Mouse (Mus musculus) erythroblast, adult 5-6 weeks (primary cell): Measurements from ENCODE around the gene Pdcd1lg2. TPM values are rescaled to one million over a fixed set of nuclear protein-coding genes. Genes with fewer than 3 reads are reported as not detected.
"Not testable (repeated sequence)": the region's sequence is repeated elsewhere in the genome, so short reads cannot be mapped to it uniquely, and the experiment has no call there.

ENCODE experiments used
- ATAC-seq: replicated peaks from 2 replicates; pipeline ENCODE4 v1.8.0; 2016; ENCODE audit warnings: moderate number of reproducible peaks, mild to moderate bottlenecking, moderate TSS enrichment, inconsistent platforms; ENCODE audit not compliant: poor library complexity, low FRiP score, severe bottlenecking
- total RNA-seq, 2 experiments: library from RNA; stranded (forward) in 1 of 2; stranded (reverse) in 1 of 2; fragments of 150-400 nt in 1 of 2; fragments of 200-764, 138-1000 nt in 1 of 2; gene quantifications; 2 replicates each; pipeline versions ENCODE4 v1.2.3 to v1.2.4; 2015 to 2017; ENCODE audit warnings: low replicate concordance in 2 of 2

Pdcd1lg2 gene
- total RNA-seq, 2 experiments from 2014 or later = not detected

GRCm38 (mm10) chr19:29379839-29380603, 30.7 kb upstream of the Pdcd1lg2 start:
- ATAC-seq = no peak

GRCm38 (mm10) chr19:29383368-29383767, 27.4 kb upstream of the Pdcd1lg2 start:
- ATAC-seq = no peak

GRCm38 (mm10) chr19:29384412-29384811, 26.3 kb upstream of the Pdcd1lg2 start:
- no peak for ATAC-seq

GRCm38 (mm10) chr19:29384994-29385393, 25.7 kb upstream of the Pdcd1lg2 start:
- ATAC-seq = no peak; the same call in 1 of the 2 replicates

- ATAC-seq = no peak
Measured at GRCm38 (mm10) chr19:29385822-29386221, 24.9 kb upstream of the Pdcd1lg2 start.

- no peak for ATAC-seq
Measured at GRCm38 (mm10) chr19:29388818-29389217, 21.9 kb upstream of the Pdcd1lg2 start.

GRCm38 (mm10) chr19:29390483-29390882, 20.2 kb upstream of the Pdcd1lg2 start:
- ATAC-seq = no peak

GRCm38 (mm10) chr19:29391279-29391678, 19.4 kb upstream of the Pdcd1lg2 start:
- ATAC-seq = no peak

- ATAC-seq = no peak
Measured at GRCm38 (mm10) chr19:29393333-29393732, 17.4 kb upstream of the Pdcd1lg2 start.

GRCm38 (mm10) chr19:29394721-29395120, 16.0 kb upstream of the Pdcd1lg2 start:
- no peak for ATAC-seq

- no peak for ATAC-seq
Measured at GRCm38 (mm10) chr19:29396353-29396752, 14.4 kb upstream of the Pdcd1lg2 start.

GRCm38 (mm10) chr19:29399786-29400185, 10.9 kb upstream of the Pdcd1lg2 start:
- ATAC-seq = no peak

GRCm38 (mm10) chr19:29400466-29400865, 10.3 kb upstream of the Pdcd1lg2 start:
- ATAC-seq = no peak

- no peak for ATAC-seq
Measured at GRCm38 (mm10) chr19:29402621-29403020, 8.1 kb upstream of the Pdcd1lg2 start.

- no peak for ATAC-seq
Measured at GRCm38 (mm10) chr19:29403251-29403650, 7.5 kb upstream of the Pdcd1lg2 start.

- no peak for ATAC-seq
Measured at GRCm38 (mm10) chr19:29405388-29405787, 5.3 kb upstream of the Pdcd1lg2 start.

GRCm38 (mm10) chr19:29406042-29407017, 4.4 kb upstream of the Pdcd1lg2 start:
- no peak for ATAC-seq

- no peak for ATAC-seq
Measured at GRCm38 (mm10) chr19:29412476-29413420, 2.0 kb downstream of the Pdcd1lg2 start.

GRCm38 (mm10) chr19:29414513-29414912, 3.8 kb downstream of the Pdcd1lg2 start:
- ATAC-seq = no peak

GRCm38 (mm10) chr19:29414917-29415316, 4.2 kb downstream of the Pdcd1lg2 start:
- not testable (repeated sequence) for ATAC-seq
